ENCODE assay signal across 7 mouse cellular contexts in genomic region chr11:86314992-86315391, GRCm38 (mm10). TPM values are rescaled to one million over a fixed set of nuclear protein-coding genes. Genes with fewer than 3 reads are reported as not detected.
DNase-seq lines count a peak whose midpoint lies in the region; ATAC-seq and TF ChIP-seq lines count a peak whose summit lies in the region.
"Not testable (repeated sequence)": the region's sequence is repeated elsewhere in the genome, so short reads cannot be mapped to it uniquely, and the experiment has no call there.

No protein-coding gene starts in this region.

- not testable (repeated sequence) for H3K79me2 ChIP-seq in MEL (ENCODE audit: control insufficient read depth, insufficient read depth, low read length, poor library complexity); heart, adult 2 months (replicated peaks; ENCODE audit: control insufficient read depth, insufficient read depth, low read length)

- H3K9me3 ChIP-seq in MEL (replicated peaks; ENCODE audit: insufficient read depth, low read length); kidney, postnatal 0 days (replicated peaks; ENCODE audit: low read length); liver, embryonic 14.5 days (ENCODE audit: control insufficient read depth, low read length); lung, postnatal 0 days (ENCODE audit: low read length); stomach, postnatal 0 days (ENCODE audit: control insufficient read depth, low read length): not testable (repeated sequence)

- H3K27me3 ChIP-seq in MEL (ENCODE audit: control insufficient read depth in 1 of 2, insufficient read depth in 2 of 2, low read length in 2 of 2); heart, adult 2 months (ENCODE audit: control insufficient read depth, insufficient read depth, low read length); kidney, postnatal 0 days (ENCODE audit: insufficient read depth, low read length); liver, embryonic 14.5 days (ENCODE audit: control insufficient read depth, insufficient read depth, low read length); lung, postnatal 0 days (replicated peaks; ENCODE audit: insufficient read depth, low read length); stomach, postnatal 0 days (ENCODE audit: control insufficient read depth, insufficient read depth, low read length): not testable (repeated sequence)

- peak in 1 of 3 experiments; percentile 47; a peak in 2 of 6 replicates for TF ChIP-seq CTCF in MEL (IDR thresholded peaks at IDR 0.05 in 2 of 3, conservative IDR thresholded peaks at IDR 0.05 in 1 of 3; ENCODE audit: control insufficient read depth in 1 of 3, insufficient read depth in 1 of 3, low read depth in 2 of 3, low read length in 3 of 3, poor library complexity in 1 of 3, severe bottlenecking in 1 of 3)
- TF ChIP-seq CTCF in heart, adult 2 months (IDR thresholded peaks at IDR 0.05), result peak; percentile 44
- peak; percentile 50; the same call in 1 of the 2 replicates for TF ChIP-seq CTCF in kidney, postnatal 0 days (IDR thresholded peaks at IDR 0.05; ENCODE audit: low read depth)
- peak; percentile 24; the same call in 1 of the 2 replicates for TF ChIP-seq CTCF in liver, embryonic 14.5 days (IDR thresholded peaks at IDR 0.05; ENCODE audit: low read depth)
- peak; percentile 41; the same call in 1 of the 2 replicates for TF ChIP-seq CTCF in lung, postnatal 0 days (IDR thresholded peaks at IDR 0.05)
- TF ChIP-seq CTCF in stomach, postnatal 0 days (IDR thresholded peaks at IDR 0.05; ENCODE audit: low read depth), result peak; percentile 49

- H3K27ac ChIP-seq in MEL (ENCODE audit: control insufficient read depth, low read depth, low read length); heart, adult 2 months; kidney, postnatal 0 days; liver, embryonic 14.5 days; lung, postnatal 0 days (ENCODE audit: low read length); stomach, postnatal 0 days (replicated peaks): not testable (repeated sequence)

- not testable (repeated sequence) for TF ChIP-seq POLR2A in MEL (IDR thresholded peaks at IDR 0.05; ENCODE audit: control insufficient read depth in 1 of 2, insufficient read depth in 1 of 2, low read depth in 1 of 2, low read length in 2 of 2, poor library complexity in 1 of 2); heart, adult 2 months (IDR thresholded peaks at IDR 0.05; ENCODE audit: insufficient read depth, low read depth, low read length)

- not testable (repeated sequence) for H3K4me3 ChIP-seq in MEL (ENCODE audit: control insufficient read depth in 1 of 2, insufficient read depth in 1 of 2, low read depth in 2 of 2, low read length in 2 of 2); heart, adult 2 months; kidney, postnatal 0 days (replicated peaks; ENCODE audit: low read depth, low read length); liver, embryonic 14.5 days (ENCODE audit: insufficient read depth in 1 of 2, low read depth in 2 of 2, low read length in 2 of 2); lung, postnatal 0 days (ENCODE audit: low read depth, low read length); stomach, postnatal 0 days (ENCODE audit: low read depth, low read length)

- not testable (repeated sequence) for ATAC-seq in kidney, postnatal 0 days (replicated peaks; ENCODE audit: low FRiP score, low read depth); liver, embryonic 14.5 days (ENCODE audit: insufficient read depth); lung, postnatal 0 days; stomach, postnatal 0 days (ENCODE audit: low FRiP score, low TSS enrichment)

- not testable (repeated sequence) for H3K4me2 ChIP-seq in kidney, postnatal 0 days (ENCODE audit: low read length); liver, embryonic 14.5 days (ENCODE audit: low read depth); lung, postnatal 0 days (replicated peaks; ENCODE audit: low read depth, low read length); stomach, postnatal 0 days (replicated peaks; ENCODE audit: low read depth)

- TF ChIP-seq RAD21 in MEL (IDR thresholded peaks at IDR 0.05; ENCODE audit: low read depth, low read length), result peak; percentile 6; the same call in 1 of the 2 replicates

- H3K4me1 ChIP-seq in MEL (ENCODE audit: control insufficient read depth in 1 of 2, insufficient read depth in 2 of 2, low read length in 2 of 2); heart, adult 2 months (ENCODE audit: control insufficient read depth, insufficient read depth, low read length); kidney, postnatal 0 days (replicated peaks; ENCODE audit: insufficient read depth, low read length); liver, embryonic 14.5 days (replicated peaks; ENCODE audit: control insufficient read depth in 2 of 2, insufficient read depth in 2 of 2, low read length in 1 of 2); lung, postnatal 0 days (ENCODE audit: insufficient read depth, low read depth, low read length); stomach, postnatal 0 days (replicated peaks; ENCODE audit: control insufficient read depth, insufficient read depth): not testable (repeated sequence)

- H3K9ac ChIP-seq in MEL (ENCODE audit: control insufficient read depth, low read depth, low read length, poor library complexity, severe bottlenecking); heart, adult 2 months (ENCODE audit: low read depth, low read length); kidney, postnatal 0 days (ENCODE audit: low read depth, low read length); liver, embryonic 14.5 days (replicated peaks); lung, postnatal 0 days (replicated peaks; ENCODE audit: low read depth); stomach, postnatal 0 days (ENCODE audit: low read length): not testable (repeated sequence)

- DNase-seq in 3T3-L1 (ENCODE audit: low read depth, low spot score) (peak; percentile 30), MEL (ENCODE audit: low read depth, low spot score) (peak; percentile 27)
- DNase-seq in heart, adult 2 months; kidney, postnatal 0 days (ENCODE audit: low spot score); liver, embryonic 14.5 days (ENCODE audit: low read depth in 3 of 3, low spot score in 3 of 3); lung, postnatal 0 days (ENCODE audit: low spot score); stomach, postnatal 0 days (ENCODE audit: low spot score): not testable (repeated sequence)

- 81% methylated on average over 3 of the region's 3 CpGs for WGBS in heart, adult 2 months
- WGBS in kidney, postnatal 0 days, result 81% methylated on average over 3 of the region's 3 CpGs
- WGBS in liver, embryonic 14.5 days (ENCODE audit: insufficient replicate concordance), result 82% methylated on average over 3 of the region's 3 CpGs
- 80% methylated on average over 3 of the region's 3 CpGs for WGBS in lung, postnatal 0 days
- 82% methylated on average over 3 of the region's 3 CpGs for WGBS in stomach, postnatal 0 days

- H3K36me3 ChIP-seq in MEL (ENCODE audit: control insufficient read depth in 1 of 2, insufficient read depth in 2 of 2, low read length in 2 of 2), result peaks cover 2 to 38% of the 10 kb centered on the region in 2 experiments; a peak in 3 of 4 replicates
- H3K36me3 ChIP-seq in heart, adult 2 months (ENCODE audit: control insufficient read depth, insufficient read depth, low read length); lung, postnatal 0 days (ENCODE audit: insufficient read depth, low read length); stomach, postnatal 0 days (ENCODE audit: control insufficient read depth, insufficient read depth, low read length): not testable (repeated sequence)
- peaks cover 14% of the 10 kb centered on the region; the same call in 1 of the 2 replicates for H3K36me3 ChIP-seq in kidney, postnatal 0 days (ENCODE audit: insufficient read depth, low read length)
- peaks cover 21% of the 10 kb centered on the region for H3K36me3 ChIP-seq in liver, embryonic 14.5 days (replicated peaks; ENCODE audit: control insufficient read depth, insufficient read depth, low read depth)

- TF ChIP-seq EP300 in MEL (IDR thresholded peaks at IDR 0.05; ENCODE audit: low read depth in 1 of 2, low read length in 2 of 2); heart, adult 2 months (IDR thresholded peaks at IDR 0.05; ENCODE audit: insufficient read depth, low read depth, low read length); liver, embryonic 14.5 days (IDR thresholded peaks at IDR 0.05; ENCODE audit: low read depth); lung, postnatal 0 days (IDR thresholded peaks at IDR 0.05); stomach, postnatal 0 days (optimal IDR thresholded peaks at IDR 0.05): not testable (repeated sequence)

- intact Hi-C loops in heart, adult 2 months (cut with DNase I), result loop anchor here (5.0 kb wide), 1 partner anchor 42 kb away; the partner anchor contains the start of gene Med13

RNA-seq across cellular contexts. Expression of gene Med13, which starts 42.4 kb away (rescaled TPM):
- total RNA-seq in MEL (2012; rRNA removed), result 26.4 and 34.8 TPM in 2 replicates
- 100 to 1,000 TPM in 1 of 2 experiments, 10 to 100 TPM in 1; 23.3 to 114 TPM for polyA plus RNA-seq in MEL (2012; ENCODE audit: insufficient read depth in 1 of 2, insufficient read length in 2 of 2, low read depth in 1 of 2, low replicate concordance in 2 of 2, missing spikeins in 1 of 2)
- total RNA-seq in heart, adult 2 months (2021), result 10 to 100 TPM; 32.2 to 36.6 TPM
- polyA plus RNA-seq in heart, adult 2 months (2012; rRNA removed), result 15.9 and 27.6 TPM in 2 replicates
- polyA plus RNA-seq in kidney, postnatal 0 days (2015; fragmentation: Nextera tagmentation; extraction: Ambion mirVana), result 8.1 and 8.3 TPM in 2 replicates
- polyA plus RNA-seq in liver, embryonic 14.5 days (2012; rRNA removed), result 4.5 and 5.0 TPM in 2 replicates
- 3.7 and 4.4 TPM in 2 replicates for polyA plus RNA-seq in liver, embryonic 14.5 days (2014; fragmentation: Nextera tagmentation; extraction: Ambion mirVana)
- 5.8 and 7.9 TPM in 2 replicates for polyA plus RNA-seq in lung, postnatal 0 days (2015; fragmentation: Nextera tagmentation; extraction: Ambion mirVana)
- polyA plus RNA-seq in stomach, postnatal 0 days (2015; fragmentation: Nextera tagmentation; extraction: Ambion mirVana), result 4.4 TPM in 2 replicates

RNA-seq across cellular contexts. Expression of gene Ints2, which starts 57.6 kb away (rescaled TPM):
- 66.6 and 75.3 TPM in 2 replicates for total RNA-seq in MEL (2012; rRNA removed)
- 100 to 1,000 TPM in 1 of 2 experiments, 10 to 100 TPM in 1; 43.0 to 120 TPM for polyA plus RNA-seq in MEL (2012; ENCODE audit: insufficient read depth in 1 of 2, insufficient read length in 2 of 2, low read depth in 1 of 2, low replicate concordance in 2 of 2, missing spikeins in 1 of 2)
- total RNA-seq in heart, adult 2 months (2021), result 1 to 10 TPM; 5.2 to 7.5 TPM
- 3.2 and 5.7 TPM in 2 replicates for polyA plus RNA-seq in heart, adult 2 months (2012; rRNA removed)
- polyA plus RNA-seq in kidney, postnatal 0 days (2015; fragmentation: Nextera tagmentation; extraction: Ambion mirVana), result 16.9 and 19.3 TPM in 2 replicates
- 5.8 and 7.5 TPM in 2 replicates for polyA plus RNA-seq in liver, embryonic 14.5 days (2012; rRNA removed)
- polyA plus RNA-seq in liver, embryonic 14.5 days (2014; fragmentation: Nextera tagmentation; extraction: Ambion mirVana), result 10.4 and 12.0 TPM in 2 replicates
- 5.1 and 5.9 TPM in 2 replicates for polyA plus RNA-seq in lung, postnatal 0 days (2015; fragmentation: Nextera tagmentation; extraction: Ambion mirVana)
- 4.4 and 6.3 TPM in 2 replicates for polyA plus RNA-seq in stomach, postnatal 0 days (2015; fragmentation: Nextera tagmentation; extraction: Ambion mirVana)
